Mouse (Mus musculus) intestine, embryonic 14.5 days (tissue): Measurements from ENCODE around the gene Il13. TPM values are rescaled to one million over a fixed set of nuclear protein-coding genes. Genes with fewer than 3 reads are reported as not detected.

ENCODE experiments used
- ATAC-seq: fragments of 200-750 bp; cut with Nextera tagmentation; replicated peaks from 2 replicates; pipeline ENCODE4 v1.8.0; 2017; ENCODE audit warnings: low read depth, moderate number of reproducible peaks, moderate TSS enrichment, moderate library complexity; ENCODE audit not compliant: low FRiP score, low TSS enrichment
- DNase-seq: peaks from one replicate; pipeline ENCODE4 v3.0.0-alpha.2; 2018; ENCODE audit warnings: low spot score
- H3K27ac ChIP-seq: fragments of 300-500 bp; sonication (generic); 2 replicates; pipeline ENCODE4 v1.5.1; 2014; ENCODE audit warnings: low read depth, mild to moderate bottlenecking, control low read depth
- H3K27me3 ChIP-seq: fragments of 300-500 bp; sonication (generic); replicated peaks from 2 replicates; pipeline ENCODE4 v1.6.1; 2014; ENCODE audit warnings: low read length, control low read depth; ENCODE audit not compliant: control insufficient read depth, insufficient read depth
- H3K36me3 ChIP-seq: fragments of 300-500 bp; sonication (generic); 2 replicates; pipeline ENCODE4 v1.6.1; 2014; ENCODE audit warnings: low read length, control low read depth; ENCODE audit not compliant: control insufficient read depth, insufficient read depth
- H3K4me1 ChIP-seq: fragments of 300-500 bp; sonication (generic); replicated peaks from 2 replicates; pipeline ENCODE4 v1.6.1; 2014; ENCODE audit warnings: low read length, control low read depth, mixed read lengths; ENCODE audit not compliant: control insufficient read depth, insufficient read depth
- H3K4me2 ChIP-seq: fragments of 300-500 bp; sonication (generic); 2 replicates; pipeline ENCODE4 v1.6.1; 2014; ENCODE audit warnings: low read length
- H3K4me3 ChIP-seq: fragments of 300-500 bp; sonication (generic); 2 replicates; pipeline ENCODE4 v1.5.1; 2014; ENCODE audit warnings: low read depth, low read length, control low read depth, mixed read lengths
- H3K9ac ChIP-seq: fragments of 300-500 bp; sonication (generic); 2 replicates; pipeline ENCODE4 v1.6.1; 2014; ENCODE audit warnings: mild to moderate bottlenecking, low read length
- H3K9me3 ChIP-seq: fragments of 300-500 bp; sonication (generic); 2 replicates; pipeline ENCODE4 v1.6.1; 2016; ENCODE audit warnings: low read length, control low read depth; ENCODE audit not compliant: control insufficient read depth
- WGBS: fragments of 180-500 bp; shearing (Covaris S2); extraction: QIAGEN DNeasy Blood & Tissue Kit; methylation state at CpG from one replicate; pipeline ENCODE4 v1.1.7; 2014; 5-methylcytosine and 5-hydroxymethylcytosine counted together
- polyA plus RNA-seq: library from polyadenylated mRNA; unstranded; fragments of >200 nt; fragmentation: Nextera tagmentation; extraction: Ambion mirVana; gene quantifications from 2 replicates; pipeline ENCODE4 v1.2.1, GENCODE M21; 2014

Gene Il13
- polyA plus RNA-seq, 1 experiment from 2014 or later: not detected

DNA sequence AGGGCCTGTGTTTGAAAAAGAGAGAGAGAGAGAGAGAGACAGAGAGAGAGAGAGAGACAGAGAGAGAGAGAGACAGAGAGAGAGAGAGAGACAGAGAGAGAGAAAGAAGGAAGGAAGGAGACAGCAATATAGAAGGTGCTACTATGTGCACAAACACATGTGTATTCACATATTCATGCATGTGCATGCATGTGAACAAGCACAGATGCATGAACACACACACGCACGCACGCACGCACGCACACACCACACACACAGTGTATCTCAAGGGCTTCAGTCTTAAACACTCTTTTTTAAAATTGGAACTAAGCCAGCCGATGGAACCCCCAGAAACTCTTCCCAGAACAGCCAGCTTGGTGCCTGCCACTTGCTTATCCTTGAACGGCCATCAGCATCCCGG is 18.9 kb downstream of the Il13 start:
- Histone ChIP-seq H3K27me3 (no peaks in the 10 kb centered on the region), H3K4me3 (no peak overlapping the region), H3K4me1 (no peaks in the 10 kb centered on the region), H3K9me3 (no peaks in the 10 kb centered on the region), H3K27ac (no peak overlapping the region), H3K36me3 (no peaks in the 10 kb centered on the region), H3K4me2 (no peak overlapping the region), H3K9ac (no peak overlapping the region)
- ATAC-seq (no peak), DNase-seq (no peak)
- 90% methylated on average over 8 of the region's 8 CpGs for WGBS

GRCm38 (mm10) chr11:53615172-53615571 is 19.3 kb downstream of the Il13 start:
- Histone ChIP-seq H3K27me3 (no peaks in the 10 kb centered on the region), H3K4me1 (no peaks in the 10 kb centered on the region), H3K9me3 (no peaks in the 10 kb centered on the region), H3K9ac (no peak overlapping the region), H3K4me3 (no peak overlapping the region), H3K4me2 (no peak overlapping the region), H3K27ac (no peak overlapping the region), H3K36me3 (no peaks in the 10 kb centered on the region)
- WGBS: 69% methylated on average over 6 of the region's 6 CpGs
- DNase-seq (no peak), ATAC-seq (no peak)

GRCm38 (mm10) chr11:53609672-53610071 is 24.8 kb downstream of the Il13 start:
- H3K4me2 ChIP-seq: no peak overlapping the region
- no peaks in the 10 kb centered on the region for H3K36me3 ChIP-seq
- no peak for ATAC-seq
- no peaks in the 10 kb centered on the region for H3K4me1 ChIP-seq
- H3K27me3 ChIP-seq: no peaks in the 10 kb centered on the region
- no peak overlapping the region for H3K4me3 ChIP-seq
- 92% methylated on average over 3 of the region's 3 CpGs for WGBS
- H3K9me3 ChIP-seq: no peaks in the 10 kb centered on the region
- H3K27ac ChIP-seq: no peak overlapping the region
- no peak for DNase-seq
- H3K9ac ChIP-seq: no peak overlapping the region

DNA sequence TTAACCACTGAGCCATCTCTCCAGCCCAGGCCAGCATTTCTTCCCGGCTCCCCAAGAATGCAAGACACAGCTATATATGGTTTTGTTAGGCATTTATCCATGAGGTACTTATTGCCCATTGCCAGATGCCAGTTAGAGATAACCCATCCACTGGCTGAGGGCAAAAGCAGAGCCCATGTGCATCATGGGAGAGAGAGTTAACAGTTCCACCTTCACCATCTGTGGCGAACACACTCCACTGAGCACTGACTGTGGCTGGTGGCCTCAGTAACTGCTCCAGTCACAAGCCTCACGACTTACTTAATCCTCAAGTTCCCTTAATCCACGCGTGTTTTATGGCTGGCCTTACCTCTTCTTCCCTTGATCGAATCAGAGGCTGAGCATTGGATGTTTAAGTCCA is 25.3 kb downstream of the Il13 start:
- Histone ChIP-seq H3K4me1 (no peaks in the 10 kb centered on the region), H3K9ac (no peak overlapping the region), H3K36me3 (no peaks in the 10 kb centered on the region), H3K27me3 (no peaks in the 10 kb centered on the region), H3K9me3 (no peaks in the 10 kb centered on the region), H3K4me2 (no peak overlapping the region), H3K4me3 (no peak overlapping the region), H3K27ac (no peak overlapping the region)
- 80% methylated on average over 6 of the region's 6 CpGs for WGBS
- ATAC-seq: no peak
- no peak for DNase-seq

- H3K4me2 ChIP-seq: no peak overlapping the region
- 9% methylated on average over 12 of the region's 12 CpGs for WGBS
Observed at GRCm38 (mm10) chr11:53605609-53606008, 28.9 kb downstream of the Il13 start.

DNA sequence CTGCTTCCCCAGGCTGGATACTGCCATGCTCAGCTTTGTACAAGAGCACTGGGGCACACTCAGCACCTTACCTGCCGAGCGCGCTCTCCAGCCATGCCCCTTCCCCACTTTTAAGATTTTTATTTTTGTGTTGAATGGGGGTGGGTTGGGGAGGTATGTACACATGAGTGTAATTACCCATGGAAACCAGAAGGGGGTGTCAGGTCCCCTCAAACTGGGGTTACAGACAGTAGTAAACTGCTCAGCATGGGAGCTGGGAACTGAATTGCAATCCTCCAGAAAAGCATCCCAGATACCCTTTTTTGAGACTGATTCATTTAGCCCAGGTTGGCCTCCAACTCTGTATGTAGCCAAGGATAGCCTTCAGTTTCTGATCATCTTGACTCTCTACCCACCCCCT is 29.5 kb downstream of the Il13 start:
- H3K9me3 ChIP-seq: no peaks in the 10 kb centered on the region
- H3K9ac ChIP-seq: no peak overlapping the region
- H3K36me3 ChIP-seq: peaks cover 21% of the 10 kb centered on the region
- no peak overlapping the region for H3K27ac ChIP-seq
- H3K4me1 ChIP-seq: no peaks in the 10 kb centered on the region
- H3K4me2 ChIP-seq: no peak overlapping the region
- DNase-seq (no peak), ATAC-seq (no peak)
- no peaks in the 10 kb centered on the region for H3K27me3 ChIP-seq
- WGBS: 92% methylated on average over 3 of the region's 3 CpGs
- no peak overlapping the region for H3K4me3 ChIP-seq

More at GRCm38 (mm10) chr11:53605609-53606008, 28.9 kb downstream of the Il13 start:
- Histone ChIP-seq H3K4me3 (no peak overlapping the region), H3K27me3 (no peaks in the 10 kb centered on the region), H3K9me3 (no peaks in the 10 kb centered on the region), H3K9ac (no peak overlapping the region; the same call in 1 of the 2 replicates), H3K36me3 (peaks cover 14% of the 10 kb centered on the region), H3K4me1 (no peaks in the 10 kb centered on the region), H3K27ac (no peak overlapping the region)
- ATAC-seq (no peak), DNase-seq (no peak)

DNA sequence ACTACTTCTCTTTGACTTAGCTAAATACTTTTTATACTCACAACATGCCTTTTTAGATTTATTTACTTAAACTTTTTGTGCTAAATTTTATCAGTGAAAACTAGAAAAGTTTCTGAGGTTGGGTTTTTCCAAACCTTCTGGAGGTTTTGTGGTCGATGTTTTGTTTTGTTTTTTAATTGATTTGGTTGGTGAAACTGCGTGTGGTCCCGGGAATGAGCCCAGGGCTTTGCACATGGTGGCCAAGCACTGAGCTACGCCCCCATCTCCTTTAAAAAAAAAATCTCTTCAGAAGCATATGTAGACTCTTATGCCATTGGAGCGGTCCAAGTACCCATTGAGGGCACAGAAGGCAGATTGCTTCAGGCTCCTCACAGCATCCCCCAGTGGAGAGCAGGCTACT is 43.4 kb downstream of the Il13 start:
- Histone ChIP-seq H3K4me3 (no peak overlapping the region), H3K27me3 (no peaks in the 10 kb centered on the region), H3K36me3 (peaks cover 65% of the 10 kb centered on the region), H3K4me2 (no peak overlapping the region), H3K9ac (no peak overlapping the region), H3K4me1 (no peaks in the 10 kb centered on the region), H3K27ac (no peak overlapping the region), H3K9me3 (no peaks in the 10 kb centered on the region)
- DNase-seq (no peak), ATAC-seq (no peak)
- 95% methylated on average over 5 of the region's 5 CpGs for WGBS

DNA sequence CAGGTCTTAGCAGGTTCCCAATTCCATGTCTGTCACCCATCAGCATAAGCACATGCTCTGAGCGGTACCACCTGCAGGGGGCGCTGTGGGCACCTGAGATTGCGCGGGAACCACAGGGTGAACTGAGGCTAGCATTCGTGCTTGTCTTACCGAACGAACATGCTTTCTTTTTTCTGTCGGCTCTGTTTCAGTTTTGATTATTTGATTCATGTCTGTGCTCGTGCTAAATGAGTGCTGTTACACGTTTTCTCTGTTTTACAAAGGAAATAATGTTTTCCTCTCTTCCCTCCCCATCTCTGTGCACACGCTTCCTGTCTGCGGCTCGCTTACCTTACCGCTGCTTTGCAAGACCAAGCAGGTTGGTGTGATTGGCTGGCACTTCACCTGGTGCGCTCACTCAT is 44.1 kb downstream of the Il13 start:
- ATAC-seq (no peak), DNase-seq (peak; percentile 77)
- Histone ChIP-seq H3K27me3 (no peaks in the 10 kb centered on the region), H3K4me1 (no peaks in the 10 kb centered on the region), H3K36me3 (peaks cover 65% of the 10 kb centered on the region), H3K4me2 (no peak overlapping the region), H3K9ac (no peak overlapping the region), H3K9me3 (no peaks in the 10 kb centered on the region), H3K4me3 (no peak overlapping the region), H3K27ac (no peak overlapping the region)
- WGBS: 47% methylated on average over 15 of the region's 15 CpGs

DNA sequence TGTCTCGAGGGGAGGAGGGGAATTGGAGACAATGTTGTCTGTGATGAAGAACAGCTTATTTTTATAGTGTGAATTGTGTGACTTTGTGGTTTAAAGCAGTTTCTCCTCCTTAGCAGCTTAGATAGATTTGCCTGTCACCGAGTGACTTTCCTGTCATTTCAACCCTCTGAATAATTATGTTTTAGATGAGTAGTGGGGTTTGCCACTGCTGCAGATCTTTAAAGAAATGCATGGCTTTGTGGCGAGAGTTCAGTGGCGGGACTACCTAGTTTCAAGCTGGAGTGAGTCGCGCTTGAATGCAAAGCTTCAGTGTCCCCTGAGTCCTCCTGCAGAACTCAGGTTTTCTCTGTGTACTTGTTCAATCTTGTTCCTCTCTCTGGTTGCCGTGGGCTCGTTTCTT is 46.2 kb downstream of the Il13 start:
- no peaks in the 10 kb centered on the region for H3K27me3 ChIP-seq

More for the DNA sequence above, 46.2 kb downstream of the Il13 start:
- H3K4me2 ChIP-seq: no peak overlapping the region
- H3K9ac ChIP-seq: no peak overlapping the region
- DNase-seq: no peak
- no peak for ATAC-seq
- H3K27ac ChIP-seq: no peak overlapping the region
- H3K36me3 ChIP-seq: peaks cover 64% of the 10 kb centered on the region
- 90% methylated on average over 8 of the region's 8 CpGs for WGBS
- H3K9me3 ChIP-seq: no peaks in the 10 kb centered on the region
- no peaks in the 10 kb centered on the region for H3K4me1 ChIP-seq
- no peak overlapping the region for H3K4me3 ChIP-seq
